Mouse (Mus musculus): ENCODE results near the gene Rpl7l1. TPM values are rescaled to one million over a fixed set of nuclear protein-coding genes. Genes with fewer than 3 reads are reported as not detected.
A peak's percentile ranks its signal among the peaks of the same experiment; 100 is the strongest.

Gene Rpl7l1
- polyA plus RNA-seq, 1 experiment from 2014 or later, result 83.7 TPM

GRCm38 (mm10) chr17:46728496-46728895, 54.0 kb downstream of the Rpl7l1 start:
- 38% methylated on average over 11 of the region's 11 CpGs for WGBS
- H3K4me3 ChIP-seq (ENCODE audit: low read depth, low read length), result 0 out of 2 replicates have a peak overlapping the region, but pooled peaks have one; percentile 11
- DNase-seq (ENCODE audit: low spot score), result peak; percentile 25

GRCm38 (mm10) chr17:46728021-46728420, 54.5 kb downstream of the Rpl7l1 start:
- TF ChIP-seq CTCF (IDR thresholded peaks at IDR 0.05) (peak; percentile 57), EP300 (IDR thresholded peaks at IDR 0.05) (no peak)
- Histone ChIP-seq H3K9ac (replicated peaks; ENCODE audit: low read depth) (no peak overlapping the region), H3K9me3 (ENCODE audit: low read length) (no peaks in the 10 kb centered on the region), H3K4me1 (ENCODE audit: insufficient read depth, low read depth, low read length) (0 out of 2 replicates have a peak, but pooled peaks cover 3% of the 10 kb centered on the region), H3K27me3 (replicated peaks; ENCODE audit: insufficient read depth, low read length) (no peaks in the 10 kb centered on the region), H3K27ac (ENCODE audit: low read length) (no peak overlapping the region), H3K4me3 (ENCODE audit: low read depth, low read length) (no peak overlapping the region), H3K4me2 (replicated peaks; ENCODE audit: low read depth, low read length) (no peak overlapping the region), H3K36me3 (ENCODE audit: insufficient read depth, low read length) (no peaks in the 10 kb centered on the region; the same call in 1 of the 2 replicates)
- WGBS, result 30% methylated on average over 6 of the region's 6 CpGs
- peak; percentile 65 for DNase-seq (ENCODE audit: low spot score)
- ATAC-seq, result no peak

More at GRCm38 (mm10) chr17:46728496-46728895, 54.0 kb downstream of the Rpl7l1 start:
- peak; percentile 28 for ATAC-seq
- Histone ChIP-seq H3K9me3 (ENCODE audit: low read length) (no peaks in the 10 kb centered on the region), H3K27me3 (replicated peaks; ENCODE audit: insufficient read depth, low read length) (no peaks in the 10 kb centered on the region), H3K4me2 (replicated peaks; ENCODE audit: low read depth, low read length) (peak overlapping the region; percentile 43), H3K27ac (ENCODE audit: low read length) (peak overlapping the region; percentile 28; the same call in 1 of the 2 replicates), H3K9ac (replicated peaks; ENCODE audit: low read depth) (no peak overlapping the region), H3K4me1 (ENCODE audit: insufficient read depth, low read depth, low read length) (0 out of 2 replicates have a peak, but pooled peaks cover 3% of the 10 kb centered on the region), H3K36me3 (ENCODE audit: insufficient read depth, low read length) (no peaks in the 10 kb centered on the region; the same call in 1 of the 2 replicates)
- TF ChIP-seq EP300 (IDR thresholded peaks at IDR 0.05) (no peak), CTCF (IDR thresholded peaks at IDR 0.05) (no peak)

- ATAC-seq, result no peak
- 88% methylated on average over 11 of the region's 11 CpGs for WGBS
These were observed 55.2 kb downstream of the Rpl7l1 start for GRCm38 (mm10) chr17:46727271-46727670.

GRCm38 (mm10) chr17:46725731-46726645, 56.5 kb downstream of the Rpl7l1 start:
- Histone ChIP-seq H3K4me2 (replicated peaks; ENCODE audit: low read depth, low read length) (no peak overlapping the region), H3K27me3 (replicated peaks; ENCODE audit: insufficient read depth, low read length) (no peaks in the 10 kb centered on the region), H3K27ac (ENCODE audit: low read length) (no peak overlapping the region), H3K9ac (replicated peaks; ENCODE audit: low read depth) (no peak overlapping the region), H3K9me3 (ENCODE audit: low read length) (no peaks in the 10 kb centered on the region), H3K4me1 (ENCODE audit: insufficient read depth, low read depth, low read length) (0 out of 2 replicates have a peak, but pooled peaks cover 3% of the 10 kb centered on the region), H3K36me3 (ENCODE audit: insufficient read depth, low read length) (peaks cover 10% of the 10 kb centered on the region), H3K4me3 (ENCODE audit: low read depth, low read length) (no peak overlapping the region)
- no peak for TF ChIP-seq CTCF (IDR thresholded peaks at IDR 0.05)
- DNase-seq (ENCODE audit: low spot score) (no peak), ATAC-seq (no peak)
- 88% methylated on average over 26 of the region's 26 CpGs for WGBS

More at GRCm38 (mm10) chr17:46727271-46727670, 55.2 kb downstream of the Rpl7l1 start:
- no peaks in the 10 kb centered on the region for H3K27me3 ChIP-seq (replicated peaks; ENCODE audit: insufficient read depth, low read length)
- H3K36me3 ChIP-seq (ENCODE audit: insufficient read depth, low read length), result no peaks in the 10 kb centered on the region; the same call in 1 of the 2 replicates
- H3K27ac ChIP-seq (ENCODE audit: low read length), result no peak overlapping the region
- no peaks in the 10 kb centered on the region for H3K9me3 ChIP-seq (ENCODE audit: low read length)
- H3K4me1 ChIP-seq (ENCODE audit: insufficient read depth, low read depth, low read length), result 0 out of 2 replicates have a peak, but pooled peaks cover 3% of the 10 kb centered on the region
- no peak overlapping the region for H3K4me2 ChIP-seq (replicated peaks; ENCODE audit: low read depth, low read length)
- no peak overlapping the region for H3K9ac ChIP-seq (replicated peaks; ENCODE audit: low read depth)
- TF ChIP-seq EP300 (IDR thresholded peaks at IDR 0.05) (no peak), CTCF (IDR thresholded peaks at IDR 0.05) (no peak)
- DNase-seq (ENCODE audit: low spot score), result no peak
- no peak overlapping the region for H3K4me3 ChIP-seq (ENCODE audit: low read depth, low read length)

GRCm38 (mm10) chr17:46725273-46725672, 57.2 kb downstream of the Rpl7l1 start:
- DNase-seq (ENCODE audit: low spot score) (peak; percentile 66), ATAC-seq (0 out of 2 replicates have a peak, but pooled peaks have one; percentile 3)
- Histone ChIP-seq H3K27me3 (replicated peaks; ENCODE audit: insufficient read depth, low read length) (no peaks in the 10 kb centered on the region), H3K4me3 (ENCODE audit: low read depth, low read length) (no peak overlapping the region), H3K9me3 (ENCODE audit: low read length) (no peaks in the 10 kb centered on the region), H3K9ac (replicated peaks; ENCODE audit: low read depth) (no peak overlapping the region), H3K4me1 (ENCODE audit: insufficient read depth, low read depth, low read length) (0 out of 2 replicates have a peak, but pooled peaks cover 3% of the 10 kb centered on the region), H3K27ac (ENCODE audit: low read length) (no peak overlapping the region), H3K4me2 (replicated peaks; ENCODE audit: low read depth, low read length) (no peak overlapping the region), H3K36me3 (ENCODE audit: insufficient read depth, low read length) (peaks cover 10% of the 10 kb centered on the region)
- TF ChIP-seq EP300 (IDR thresholded peaks at IDR 0.05) (no peak), CTCF (IDR thresholded peaks at IDR 0.05) (peak; percentile 74)
- 64% methylated on average over 9 of the region's 9 CpGs for WGBS

- Histone ChIP-seq H3K4me1 (ENCODE audit: insufficient read depth, low read depth, low read length) (0 out of 2 replicates have a peak, but pooled peaks cover 3% of the 10 kb centered on the region), H3K36me3 (ENCODE audit: insufficient read depth, low read length) (peaks cover 10% of the 10 kb centered on the region), H3K4me3 (ENCODE audit: low read depth, low read length) (no peak overlapping the region), H3K27ac (ENCODE audit: low read length) (no peak overlapping the region), H3K9ac (replicated peaks; ENCODE audit: low read depth) (no peak overlapping the region), H3K27me3 (replicated peaks; ENCODE audit: insufficient read depth, low read length) (no peaks in the 10 kb centered on the region), H3K9me3 (ENCODE audit: low read length) (no peaks in the 10 kb centered on the region), H3K4me2 (replicated peaks; ENCODE audit: low read depth, low read length) (no peak overlapping the region)
- 75% methylated on average over 17 of the region's 20 CpGs for WGBS
- TF ChIP-seq EP300 (IDR thresholded peaks at IDR 0.05) (no peak), CTCF (IDR thresholded peaks at IDR 0.05) (no peak)
- ATAC-seq (no peak), DNase-seq (ENCODE audit: low spot score) (no peak)
These were observed 57.9 kb downstream of the Rpl7l1 start for GRCm38 (mm10) chr17:46724477-46725084.

Other genes with a start within 250 kb of the Rpl7l1 start
- 3.5 and 3.8 TPM in 2 replicates for gene Cul9, start 236.3 kb downstream of the Rpl7l1 start, polyA plus RNA-seq (2015; fragmentation: Nextera tagmentation; extraction: Ambion mirVana)
- gene Srf, start 226.5 kb downstream of the Rpl7l1 start, polyA plus RNA-seq (2015; fragmentation: Nextera tagmentation; extraction: Ambion mirVana), result 5.1 and 5.6 TPM in 2 replicates
- 73.2 and 75.8 TPM in 2 replicates for gene Ptk7, start 153.2 kb downstream of the Rpl7l1 start, polyA plus RNA-seq (2015; fragmentation: Nextera tagmentation; extraction: Ambion mirVana)
- 36.5 and 38.4 TPM in 2 replicates for gene Klc4, start 136.7 kb downstream of the Rpl7l1 start, polyA plus RNA-seq (2015; fragmentation: Nextera tagmentation; extraction: Ambion mirVana)
- gene Mrpl2, start 136.4 kb downstream of the Rpl7l1 start, polyA plus RNA-seq (2015; fragmentation: Nextera tagmentation; extraction: Ambion mirVana), result 69.2 and 88.6 TPM in 2 replicates
- 21.8 and 22.1 TPM in 2 replicates for gene Cul7, start 132.3 kb downstream of the Rpl7l1 start, polyA plus RNA-seq (2015; fragmentation: Nextera tagmentation; extraction: Ambion mirVana)
- 35.2 and 38.5 TPM in 2 replicates for gene Rrp36, start 108.3 kb downstream of the Rpl7l1 start, polyA plus RNA-seq (2015; fragmentation: Nextera tagmentation; extraction: Ambion mirVana)
- gene Mea1, start 103.9 kb downstream of the Rpl7l1 start, polyA plus RNA-seq (2015; fragmentation: Nextera tagmentation; extraction: Ambion mirVana), result 113 and 114 TPM in 2 replicates
- gene Klhdc3, start 101.8 kb downstream of the Rpl7l1 start, polyA plus RNA-seq (2015; fragmentation: Nextera tagmentation; extraction: Ambion mirVana), result 96.7 and 111 TPM in 2 replicates
- gene Ppp2r5d, start 77.6 kb downstream of the Rpl7l1 start, polyA plus RNA-seq (2015; fragmentation: Nextera tagmentation; extraction: Ambion mirVana), result 31.7 and 31.8 TPM in 2 replicates
- 18.5 and 23.4 TPM in 2 replicates for gene Pex6, start 71.2 kb downstream of the Rpl7l1 start, polyA plus RNA-seq (2015; fragmentation: Nextera tagmentation; extraction: Ambion mirVana)
- gene Gnmt, start 53.5 kb downstream of the Rpl7l1 start, polyA plus RNA-seq (2015; fragmentation: Nextera tagmentation; extraction: Ambion mirVana), result 13.0 and 14.9 TPM in 2 replicates
- 44.1 and 47.0 TPM in 2 replicates for gene Cnpy3, start 30.5 kb downstream of the Rpl7l1 start, polyA plus RNA-seq (2015; fragmentation: Nextera tagmentation; extraction: Ambion mirVana)
- gene Ptcra, start 19.0 kb downstream of the Rpl7l1 start, polyA plus RNA-seq (2015; fragmentation: Nextera tagmentation; extraction: Ambion mirVana), result 0.14 TPM in 1 of 2 replicates, not detected in the other
- 73.9 and 80.1 TPM in 2 replicates for gene 2310039H08Rik, start 10.0 kb downstream of the Rpl7l1 start, polyA plus RNA-seq (2015; fragmentation: Nextera tagmentation; extraction: Ambion mirVana)
- 3.0 and 3.4 TPM in 2 replicates for gene Bicral, start 75.8 kb upstream of the Rpl7l1 start, polyA plus RNA-seq (2015; fragmentation: Nextera tagmentation; extraction: Ambion mirVana)
- gene Tbcc, start 108.0 kb upstream of the Rpl7l1 start, polyA plus RNA-seq (2015; fragmentation: Nextera tagmentation; extraction: Ambion mirVana), result 47.7 and 51.0 TPM in 2 replicates
- gene Prph2, start 127.8 kb upstream of the Rpl7l1 start, polyA plus RNA-seq (2015; fragmentation: Nextera tagmentation; extraction: Ambion mirVana), result not detected in 2 replicates
- 10.7 and 11.8 TPM in 2 replicates for gene Ubr2, start 227.9 kb upstream of the Rpl7l1 start, polyA plus RNA-seq (2015; fragmentation: Nextera tagmentation; extraction: Ambion mirVana)